Mouse (Mus musculus) fibroblast of lung, adult 2 months (primary cell): Measurements from ENCODE around the gene Adam33.
"Not testable (repeated sequence)": the region's sequence is repeated elsewhere in the genome, so short reads cannot be mapped to it uniquely, and the experiment has no call there.

Source experiments
- DNase-seq: peaks from one replicate; pipeline ENCODE4 v3.0.0-alpha.2; 2011; ENCODE audit warnings: low read depth

The Adam33 gene

DNA sequence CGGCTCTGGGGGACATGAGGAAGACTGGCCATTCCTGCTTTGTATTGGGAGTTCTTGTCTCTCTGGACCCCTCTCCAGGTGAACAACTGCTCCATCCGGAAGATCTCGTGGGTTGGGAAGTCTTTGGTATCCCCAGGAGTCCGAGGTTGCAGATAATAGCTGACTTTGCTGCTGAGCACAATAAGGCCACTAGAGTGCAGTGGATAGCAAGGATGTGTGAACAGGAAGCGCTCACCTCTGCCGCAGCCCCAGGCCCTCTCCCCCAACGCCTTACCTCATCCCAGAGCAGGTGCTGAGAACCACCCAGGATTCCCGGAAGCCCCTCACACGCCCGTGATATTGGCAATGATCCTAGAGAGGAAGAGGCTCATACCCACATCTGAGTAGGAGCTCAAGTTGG lies 7.4 kb downstream of the Adam33 start:
- DNase-seq, result no peak

- no peak for DNase-seq
Observed at GRCm38 (mm10) chr2:131055631-131056030, 8.0 kb downstream of the Adam33 start.

DNA sequence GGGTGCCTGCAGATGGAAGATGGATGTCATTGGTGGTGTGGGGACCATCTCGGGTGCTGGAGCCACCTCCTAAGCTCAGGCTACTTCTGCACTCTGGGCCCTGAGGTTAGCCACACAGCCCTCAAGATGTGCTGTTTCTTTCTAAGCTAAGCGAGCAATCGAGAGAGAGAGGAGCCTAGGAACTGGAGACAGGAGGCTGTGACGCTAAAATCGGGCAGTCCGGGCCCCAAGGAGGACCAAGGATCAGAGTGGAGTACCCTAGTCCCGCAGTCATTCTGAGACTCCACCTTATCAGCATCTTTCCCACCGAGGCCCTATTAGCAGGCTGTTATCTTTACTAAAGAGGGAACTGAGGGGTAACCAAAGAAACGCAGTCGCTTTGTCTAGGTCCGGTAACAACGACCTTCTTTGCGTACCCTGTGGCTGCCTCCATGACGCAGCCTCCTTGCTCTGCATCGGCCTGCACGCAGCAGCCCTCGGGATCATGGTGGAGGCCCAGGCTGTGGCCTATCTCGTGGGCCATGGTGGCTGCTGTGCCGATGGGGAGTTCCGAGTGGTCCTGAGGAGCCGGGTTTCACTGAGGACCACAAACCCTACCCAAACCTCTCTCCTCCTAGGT lies 8.9 kb downstream of the Adam33 start:
- DNase-seq, result no peak

DNA sequence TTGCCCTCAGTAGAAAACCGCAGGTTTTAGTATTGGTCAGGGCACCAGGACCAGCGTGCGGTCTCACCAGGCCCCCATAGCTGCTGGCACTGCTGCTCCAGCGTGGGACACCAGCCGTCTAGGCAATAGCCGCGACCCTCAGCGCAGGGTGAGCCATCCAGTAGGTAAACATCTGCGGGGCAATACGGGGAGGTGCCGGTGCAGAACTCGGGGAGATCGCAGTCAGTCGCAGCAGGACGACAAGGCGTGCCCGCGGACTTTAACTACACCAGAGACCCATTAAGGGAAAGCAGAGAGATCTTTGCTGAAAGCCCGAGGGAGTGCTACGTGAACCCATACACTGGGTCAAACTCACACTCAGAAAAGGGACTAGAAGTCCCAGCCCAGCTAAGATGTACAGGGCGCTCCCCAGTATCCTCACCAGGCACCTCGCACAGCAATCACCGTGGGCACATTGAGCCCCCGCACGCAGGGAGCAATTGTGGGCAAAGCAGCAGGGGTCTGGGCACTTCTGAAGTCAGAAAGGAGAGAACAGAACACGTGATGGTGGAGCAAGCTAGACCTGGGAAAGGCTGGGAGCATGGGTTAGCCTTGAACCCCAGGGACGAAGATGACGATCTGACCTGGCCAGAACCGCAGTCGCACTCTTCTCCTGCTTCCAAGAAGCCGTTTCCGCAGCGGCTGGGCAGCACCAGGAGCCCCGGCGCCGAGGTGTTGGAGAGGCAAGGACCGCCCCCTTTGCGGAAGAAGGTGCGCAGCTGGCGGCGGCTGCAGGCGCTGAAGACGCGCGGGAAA lies 9.6 kb downstream of the Adam33 start:
- DNase-seq, result no peak

GRCm38 (mm10) chr2:131052862-131053418 lies 10.7 kb downstream of the Adam33 start:
- DNase-seq, result no peak

GRCm38 (mm10) chr2:131052043-131052442 lies 11.6 kb downstream of the Adam33 start:
- DNase-seq, result no peak

GRCm38 (mm10) chr2:131046025-131046424 lies 17.6 kb downstream of the Adam33 start:
- DNase-seq, result no peak

DNA sequence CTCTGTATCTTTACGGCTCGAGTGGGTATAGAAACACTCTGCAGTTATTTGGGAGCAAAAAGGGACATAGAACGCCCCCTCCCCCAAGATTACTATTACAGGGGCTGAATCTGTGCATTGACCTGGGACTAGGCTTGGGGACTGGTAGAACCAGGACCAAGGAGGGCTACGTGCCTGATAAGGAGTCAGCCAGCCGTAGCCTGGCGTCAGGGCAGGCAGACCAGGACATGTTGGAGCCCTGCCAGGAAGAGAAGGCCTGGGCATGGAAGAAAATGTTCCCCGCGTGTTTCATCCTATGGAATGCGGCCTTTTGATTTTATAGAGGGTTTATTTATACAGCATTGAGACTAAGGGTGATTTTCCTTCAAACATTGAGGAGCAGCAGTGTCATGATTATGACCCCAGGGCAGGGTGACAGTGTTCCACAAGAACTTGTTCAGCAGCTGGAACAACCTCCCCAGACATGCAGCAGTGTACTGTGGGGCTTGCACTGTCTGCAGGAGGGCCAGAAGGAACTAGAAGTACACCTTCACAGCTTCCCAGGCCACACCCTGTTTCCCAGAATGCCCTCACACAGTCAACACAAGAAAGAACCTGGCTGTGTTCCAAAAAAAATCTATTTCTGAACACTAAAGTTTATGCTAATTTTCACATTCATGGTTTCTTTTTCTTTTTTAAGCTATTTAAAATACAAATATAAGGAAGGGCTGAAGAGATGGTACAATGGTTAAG lies 18.5 kb downstream of the Adam33 start:
- no peak for DNase-seq

- DNase-seq, result no peak
Observed at GRCm38 (mm10) chr2:131044354-131044852, 19.2 kb downstream of the Adam33 start.

DNA sequence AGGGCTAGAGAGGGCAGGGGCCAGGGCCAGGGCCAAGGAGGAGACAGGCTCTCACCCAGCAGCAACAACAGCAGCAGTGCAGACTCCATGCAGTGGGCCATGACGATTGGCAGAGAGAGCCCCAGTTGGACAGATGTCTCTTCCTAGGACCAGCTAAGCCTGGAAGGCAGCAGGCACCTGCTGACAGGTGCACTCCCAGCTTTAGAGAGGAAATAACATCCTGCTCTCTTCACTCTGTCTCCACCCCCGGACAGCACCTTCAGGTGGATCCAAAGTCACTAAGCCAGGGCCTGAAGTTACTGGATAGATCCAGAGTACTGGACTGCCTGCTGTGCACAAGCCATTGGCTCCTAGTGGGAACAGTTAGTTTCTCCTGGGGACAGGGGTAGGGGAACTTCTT lies 20.6 kb downstream of the Adam33 start, which contains the start of gene Gfra4:
Gfra4 (minus strand) TSS at position 101 of the 400 bp plus-strand sequence.
- DNase-seq, result no peak

GRCm38 (mm10) chr2:131040854-131041825 lies 22.5 kb downstream of the Adam33 start:
- DNase-seq, result no peak

- DNase-seq, result no peak
Observed at GRCm38 (mm10) chr2:131038675-131039074, 24.9 kb downstream of the Adam33 start.

GRCm38 (mm10) chr2:131038197-131038596 lies 25.4 kb downstream of the Adam33 start:
- no peak for DNase-seq

DNA sequence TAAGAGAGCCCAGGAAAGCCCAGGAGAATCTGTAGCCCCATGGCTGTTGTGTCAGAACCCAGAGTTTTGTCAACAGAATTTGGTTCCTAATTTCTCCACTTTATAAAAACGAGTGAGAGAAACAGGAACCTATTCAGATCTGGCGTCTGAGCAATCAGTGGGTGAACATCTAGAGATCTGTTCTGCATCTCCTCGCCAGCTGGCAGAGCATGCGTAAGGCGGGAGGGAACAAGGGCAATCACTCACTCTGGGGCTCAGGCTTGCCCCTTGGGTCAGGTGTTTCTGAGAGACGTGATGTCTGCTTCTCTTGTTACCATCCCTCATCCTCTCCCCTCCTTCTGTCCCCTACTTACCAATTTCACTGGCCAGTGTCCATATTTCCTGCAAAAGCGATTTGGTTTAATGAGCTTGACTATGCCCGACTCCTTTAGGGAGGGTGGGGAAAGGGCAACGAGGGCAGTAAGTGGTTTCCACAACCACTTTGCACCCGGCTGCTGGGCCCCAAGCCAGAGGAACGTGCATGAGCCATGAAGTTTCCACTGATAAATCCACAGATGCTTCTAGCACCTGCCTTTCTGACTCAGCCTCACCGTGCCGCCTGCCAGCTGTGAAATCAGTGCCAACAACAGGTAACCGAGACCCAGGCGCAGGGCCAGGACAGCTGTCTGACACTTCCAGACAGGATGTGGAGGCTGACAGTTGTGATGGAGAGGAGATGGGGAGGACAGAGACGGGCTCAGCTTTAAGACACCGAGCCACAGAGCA lies 26.2 kb downstream of the Adam33 start:
- peak; percentile 40 for DNase-seq

GRCm38 (mm10) chr2:131036757-131037156 lies 26.9 kb downstream of the Adam33 start:
- DNase-seq, result no peak

DNA sequence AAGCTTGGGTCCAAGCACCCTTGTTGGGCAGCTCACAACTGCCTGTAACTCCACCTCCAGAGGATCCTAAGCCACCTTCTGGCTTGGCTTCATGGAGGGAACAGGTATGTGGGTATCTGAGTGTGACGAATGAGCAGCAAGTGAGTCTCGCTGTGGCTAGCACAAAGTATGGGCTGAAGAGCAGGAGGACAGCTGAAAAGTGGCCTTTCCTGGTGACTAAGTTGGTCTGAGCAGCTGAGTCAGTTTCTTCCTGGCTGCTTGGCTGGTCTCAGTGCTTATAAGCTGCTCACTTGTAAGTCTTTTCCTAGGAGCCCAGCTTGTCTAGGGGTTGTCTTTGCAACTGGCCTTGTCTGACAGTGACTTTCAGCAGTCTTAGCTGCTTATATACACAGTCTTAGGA lies 27.3 kb downstream of the Adam33 start:
- DNase-seq, result no peak

- DNase-seq, result not testable (repeated sequence)
Observed at GRCm38 (mm10) chr2:131031406-131031805, 32.2 kb downstream of the Adam33 start.

DNA sequence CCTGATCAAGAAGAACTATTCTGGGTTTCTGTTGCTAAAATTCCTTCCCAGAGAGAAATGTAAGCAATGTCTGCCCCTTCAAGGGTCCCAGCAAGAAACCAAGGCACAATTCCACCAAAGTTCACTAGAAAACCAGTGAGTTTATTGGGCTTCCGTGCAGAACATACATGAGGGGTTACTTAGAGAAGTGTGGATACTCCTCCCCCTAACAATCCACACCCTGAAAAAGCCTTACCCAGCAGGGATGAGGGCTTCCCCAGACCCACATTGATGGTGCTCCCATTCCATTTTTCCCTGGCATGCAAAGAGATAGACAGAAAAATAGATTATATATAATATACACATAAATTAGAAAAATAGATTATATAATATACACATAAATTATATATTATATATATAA lies 32.6 kb downstream of the Adam33 start:
- DNase-seq, result no peak

- no peak for DNase-seq
Observed at GRCm38 (mm10) chr2:131030561-131030960, 33.1 kb downstream of the Adam33 start.
